Mouse (Mus musculus) intestine, embryonic 16.5 days (tissue): ENCODE results near the gene Fgfr2. TPM values are rescaled to one million over a fixed set of nuclear protein-coding genes. Genes with fewer than 3 reads are reported as not detected.
A peak's percentile ranks its signal among the peaks of the same experiment; 100 is the strongest.

Experiments used
- ATAC-seq: fragments of 200-750 bp; cut with Nextera tagmentation; 2 replicates; pipeline ENCODE4 v1.8.0; 2017; ENCODE audit warnings: moderate TSS enrichment, moderate library complexity
- H3K27ac ChIP-seq: fragments of 300-500 bp; sonication (generic); 2 replicates; pipeline ENCODE4 v1.5.1; 2014; ENCODE audit warnings: mild to moderate bottlenecking, low read length
- H3K27me3 ChIP-seq: fragments of 300-500 bp; sonication (generic); replicated peaks from 2 replicates; pipeline ENCODE4 v1.6.1; 2014; ENCODE audit warnings: low read length, control low read depth, mixed read lengths; ENCODE audit not compliant: control insufficient read depth, insufficient read depth
- H3K36me3 ChIP-seq: fragments of 300-500 bp; sonication (generic); 2 replicates; pipeline ENCODE4 v1.6.1; 2014; ENCODE audit warnings: low read length, control low read depth; ENCODE audit not compliant: control insufficient read depth, insufficient read depth
- H3K4me1 ChIP-seq: fragments of 300-500 bp; sonication (generic); 2 replicates; pipeline ENCODE4 v1.6.1; 2014; ENCODE audit warnings: low read length, control low read depth, mixed read lengths; ENCODE audit not compliant: control insufficient read depth, insufficient read depth
- H3K4me2 ChIP-seq: fragments of 300-500 bp; sonication (generic); 2 replicates; pipeline ENCODE4 v1.6.1; 2014; ENCODE audit warnings: low read depth, low read length, control low read depth
- H3K4me3 ChIP-seq: fragments of 300-500 bp; sonication (generic); 2 replicates; pipeline ENCODE4 v1.5.1; 2014; ENCODE audit warnings: mild to moderate bottlenecking, low read length
- H3K9ac ChIP-seq: fragments of 300-500 bp; sonication (generic); 2 replicates; pipeline ENCODE4 v1.6.1; 2014; ENCODE audit warnings: low read depth, low read length
- H3K9me3 ChIP-seq: fragments of 300-500 bp; sonication (generic); 2 replicates; pipeline ENCODE4 v1.6.1; 2016; ENCODE audit warnings: low read length, control low read depth; ENCODE audit not compliant: control insufficient read depth
- WGBS: fragments of 180-500 bp; shearing (Covaris S2); extraction: QIAGEN DNeasy Blood & Tissue Kit; methylation state at CpG from one replicate; pipeline ENCODE4 v1.1.7; 2014; 5-methylcytosine and 5-hydroxymethylcytosine counted together
- polyA plus RNA-seq: library from polyadenylated mRNA; unstranded; fragments of >200 nt; fragmentation: Nextera tagmentation; extraction: Ambion mirVana; gene quantifications from 2 replicates; pipeline ENCODE4 v1.2.1, GENCODE M21; 2015

Gene Fgfr2
- polyA plus RNA-seq, 1 experiment from 2014 or later: 47.3 TPM

GRCm38 (mm10) chr7:130984294-130984693 lies 2138.9 kb downstream of the Fgfr2 start:
- 75% methylated on average over 7 of the region's 7 CpGs for WGBS

GRCm38 (mm10) chr7:130982881-130983280 lies 2140.3 kb downstream of the Fgfr2 start:
- Histone ChIP-seq H3K9ac (no peak overlapping the region), H3K4me1 (peaks cover 1% of the 10 kb centered on the region; the same call in 1 of the 2 replicates), H3K9me3 (no peaks in the 10 kb centered on the region), H3K36me3 (no peaks in the 10 kb centered on the region), H3K4me3 (no peak overlapping the region), H3K27ac (no peak overlapping the region), H3K27me3 (no peaks in the 10 kb centered on the region), H3K4me2 (no peak overlapping the region)
- ATAC-seq: no peak
- WGBS: 75% methylated on average over 3 of the region's 3 CpGs

More at GRCm38 (mm10) chr7:130984294-130984693, 2138.9 kb downstream of the Fgfr2 start:
- H3K4me1 ChIP-seq: 0 out of 2 replicates have a peak, but pooled peaks cover 2% of the 10 kb centered on the region
- H3K27ac ChIP-seq: no peak overlapping the region
- no peak overlapping the region for H3K9ac ChIP-seq
- no peak for ATAC-seq
- no peaks in the 10 kb centered on the region for H3K27me3 ChIP-seq
- no peaks in the 10 kb centered on the region for H3K9me3 ChIP-seq
- H3K4me3 ChIP-seq: no peak overlapping the region
- H3K36me3 ChIP-seq: no peaks in the 10 kb centered on the region
- no peak overlapping the region for H3K4me2 ChIP-seq

- H3K9me3 ChIP-seq: no peaks in the 10 kb centered on the region
- no peak overlapping the region for H3K4me3 ChIP-seq
- peak; percentile 64; the same call in 1 of the 2 replicates for ATAC-seq
- no peaks in the 10 kb centered on the region for H3K36me3 ChIP-seq
- peaks cover 6% of the 10 kb centered on the region for H3K4me1 ChIP-seq
- H3K27me3 ChIP-seq: no peaks in the 10 kb centered on the region
- H3K4me2 ChIP-seq: no peak overlapping the region
- H3K27ac ChIP-seq: no peak overlapping the region
- no peak overlapping the region for H3K9ac ChIP-seq
- WGBS: 30% methylated on average over 4 of the region's 4 CpGs
Observed at GRCm38 (mm10) chr7:130982371-130982770, 2140.8 kb downstream of the Fgfr2 start.

DNA sequence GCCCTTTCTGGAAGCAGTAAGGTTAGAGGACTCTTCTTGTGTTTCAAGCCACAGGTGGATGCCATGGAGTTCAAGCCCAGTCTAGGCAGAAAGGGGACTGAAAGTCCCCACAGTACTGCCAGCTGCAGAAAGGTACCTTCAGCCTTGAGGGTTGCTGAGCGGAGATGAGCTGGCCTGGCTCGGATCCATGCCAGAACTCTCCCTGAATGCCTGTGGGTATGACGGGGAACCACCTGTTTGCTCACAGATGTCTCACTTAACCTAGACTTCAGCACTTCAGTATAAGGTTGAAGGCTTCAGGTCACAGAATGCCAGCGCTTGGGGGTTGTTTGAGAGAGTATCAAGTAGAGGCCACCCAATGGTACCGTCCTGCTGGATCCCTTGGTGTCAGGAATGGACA lies 2143.0 kb downstream of the Fgfr2 start:
- Histone ChIP-seq H3K27ac (no peak overlapping the region), H3K9me3 (no peaks in the 10 kb centered on the region), H3K27me3 (no peaks in the 10 kb centered on the region), H3K9ac (no peak overlapping the region), H3K4me2 (no peak overlapping the region), H3K4me3 (no peak overlapping the region), H3K36me3 (no peaks in the 10 kb centered on the region), H3K4me1 (peaks cover 8% of the 10 kb centered on the region)
- WGBS: 89% methylated on average over 5 of the region's 5 CpGs
- no peak for ATAC-seq

DNA sequence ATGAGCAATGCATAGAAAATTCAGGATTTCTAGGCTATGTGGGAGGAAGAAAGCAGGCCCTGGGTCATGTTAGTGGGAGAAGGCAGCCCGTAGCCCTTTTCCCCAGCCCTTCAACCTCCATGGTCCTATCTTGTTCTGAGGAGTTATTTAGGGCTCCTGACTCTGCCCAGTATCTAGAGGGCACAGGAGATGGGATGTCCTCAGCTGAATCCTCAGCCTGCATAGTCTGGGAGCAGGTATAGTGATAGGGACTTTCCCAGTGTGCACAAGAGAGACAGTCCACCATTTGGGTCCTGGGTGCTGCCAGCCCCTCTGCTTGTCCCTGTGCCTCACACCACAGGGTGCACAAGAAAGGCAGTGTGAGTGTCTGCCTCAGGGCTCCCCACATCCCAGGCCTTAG lies 2144.6 kb downstream of the Fgfr2 start:
- H3K9me3 ChIP-seq: no peaks in the 10 kb centered on the region
- H3K27me3 ChIP-seq: no peaks in the 10 kb centered on the region
- H3K4me1 ChIP-seq: peaks cover 8% of the 10 kb centered on the region
- H3K36me3 ChIP-seq: no peaks in the 10 kb centered on the region
- no peak for ATAC-seq
- H3K27ac ChIP-seq: no peak overlapping the region
- H3K4me3 ChIP-seq: no peak overlapping the region
- no peak overlapping the region for H3K9ac ChIP-seq
- 87% methylated on average over 1 of the region's 1 CpGs for WGBS
- H3K4me2 ChIP-seq: no peak overlapping the region

DNA sequence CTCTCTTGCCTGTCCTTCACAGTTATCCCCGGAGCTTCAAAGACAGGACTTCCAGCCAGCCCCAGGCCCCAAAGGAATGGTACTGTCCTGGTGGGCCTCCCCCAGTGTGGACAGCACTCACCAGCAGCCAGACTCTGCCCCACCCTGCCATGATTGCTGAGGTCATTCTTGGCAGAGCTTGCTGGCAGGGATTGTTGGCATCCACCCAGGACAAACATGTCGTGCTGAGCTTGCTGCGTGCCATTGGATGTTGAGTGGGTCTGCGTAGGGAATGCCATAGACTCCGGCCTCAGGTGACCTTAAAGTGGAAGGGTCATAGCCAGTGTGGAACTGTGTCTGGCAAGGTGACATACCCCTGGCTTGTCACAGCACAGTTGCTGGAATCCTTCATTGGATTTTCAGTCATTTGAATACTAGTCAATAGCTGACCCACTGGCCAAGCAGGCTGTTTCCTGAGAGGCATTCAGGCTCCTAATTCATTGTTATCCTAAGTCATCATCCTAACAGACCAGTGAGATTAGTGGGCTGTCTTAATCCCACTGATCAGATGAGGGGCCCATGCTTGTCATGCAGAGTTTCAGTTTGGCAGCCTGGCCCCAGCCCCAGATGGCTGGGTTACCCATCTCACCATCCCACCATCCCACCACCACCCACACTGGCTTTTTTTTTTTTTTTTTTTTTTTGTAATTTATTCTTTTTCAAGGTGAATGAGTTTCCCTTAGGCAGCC lies 2145.2 kb downstream of the Fgfr2 start:
- no peaks in the 10 kb centered on the region for H3K27me3 ChIP-seq
- H3K27ac ChIP-seq: no peak overlapping the region
- H3K36me3 ChIP-seq: no peaks in the 10 kb centered on the region
- peaks cover 8% of the 10 kb centered on the region for H3K4me1 ChIP-seq
- ATAC-seq: peak; percentile 64
- H3K9ac ChIP-seq: no peak overlapping the region
- no peak overlapping the region for H3K4me2 ChIP-seq
- H3K4me3 ChIP-seq: no peak overlapping the region
- no peaks in the 10 kb centered on the region for H3K9me3 ChIP-seq
- WGBS: 47% methylated on average over 5 of the region's 5 CpGs

GRCm38 (mm10) chr7:130976305-130976935 lies 2146.7 kb downstream of the Fgfr2 start:
- Histone ChIP-seq H3K9ac (no peak overlapping the region), H3K36me3 (no peaks in the 10 kb centered on the region), H3K4me1 (peaks cover 8% of the 10 kb centered on the region), H3K9me3 (no peaks in the 10 kb centered on the region), H3K27ac (no peak overlapping the region), H3K4me2 (no peak overlapping the region), H3K4me3 (no peak overlapping the region), H3K27me3 (no peaks in the 10 kb centered on the region)
- 0 out of 2 replicates have a peak, but pooled peaks have one; percentile 16 for ATAC-seq
- 49% methylated on average over 13 of the region's 13 CpGs for WGBS

GRCm38 (mm10) chr7:130972767-130973166 lies 2150.4 kb downstream of the Fgfr2 start:
- no peak overlapping the region for H3K4me2 ChIP-seq

DNA sequence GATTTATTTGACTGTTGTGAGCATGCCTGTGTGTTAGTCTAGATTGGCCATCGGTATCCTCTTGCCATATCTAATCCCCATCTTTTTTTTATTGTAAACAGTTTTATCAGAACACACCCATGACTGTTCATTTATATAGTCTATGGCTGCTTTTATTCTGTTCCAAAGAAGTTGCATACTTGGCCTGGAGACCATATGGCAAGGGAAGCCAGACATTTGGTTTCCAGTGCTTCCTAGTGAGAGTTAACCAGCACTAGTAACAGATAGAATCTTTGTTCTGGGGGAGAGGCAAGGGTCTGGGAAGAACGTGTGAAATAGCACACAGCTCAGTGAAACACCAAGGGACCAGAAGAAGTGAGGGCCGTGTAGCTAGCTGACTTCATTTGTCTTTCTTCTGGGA lies 2153.6 kb downstream of the Fgfr2 start:
- no peaks in the 10 kb centered on the region for H3K9me3 ChIP-seq

More at GRCm38 (mm10) chr7:130972767-130973166, 2150.4 kb downstream of the Fgfr2 start:
- WGBS: 81% methylated on average over 9 of the region's 9 CpGs
- no peak overlapping the region for H3K9ac ChIP-seq
- H3K27ac ChIP-seq: no peak overlapping the region
- ATAC-seq: no peak
- peaks cover 9% of the 10 kb centered on the region for H3K4me1 ChIP-seq
- no peak overlapping the region for H3K4me3 ChIP-seq
- no peaks in the 10 kb centered on the region for H3K27me3 ChIP-seq
- H3K36me3 ChIP-seq: no peaks in the 10 kb centered on the region
- H3K9me3 ChIP-seq: no peaks in the 10 kb centered on the region

More for the DNA sequence above, 2153.6 kb downstream of the Fgfr2 start:
- Histone ChIP-seq H3K27me3 (no peaks in the 10 kb centered on the region), H3K9ac (no peak overlapping the region), H3K4me3 (no peak overlapping the region), H3K36me3 (no peaks in the 10 kb centered on the region), H3K27ac (no peak overlapping the region), H3K4me2 (no peak overlapping the region), H3K4me1 (peaks cover 17% of the 10 kb centered on the region)
- 37% methylated on average over 3 of the region's 3 CpGs for WGBS
- ATAC-seq: no peak
